Mouse (Mus musculus): ENCODE results near the gene Shroom3.

Gene Shroom3

GRCm38 (mm10) chr5:92808503-92809415, 125.5 kb downstream of the Shroom3 start:
- DNase-seq (ENCODE audit: low spot score): no peak

- no peak for DNase-seq (ENCODE audit: low spot score)
Observed at GRCm38 (mm10) chr5:92809416-92809750, 126.1 kb downstream of the Shroom3 start.

- no peak for DNase-seq (ENCODE audit: low spot score)
Observed at GRCm38 (mm10) chr5:92810922-92811533, 127.8 kb downstream of the Shroom3 start.

- DNase-seq (ENCODE audit: low spot score): no peak
Observed at GRCm38 (mm10) chr5:92811761-92812160, 128.5 kb downstream of the Shroom3 start.

- no peak for DNase-seq (ENCODE audit: low spot score)
Observed at GRCm38 (mm10) chr5:92812936-92813335, 129.7 kb downstream of the Shroom3 start.

- no peak for DNase-seq (ENCODE audit: low spot score)
Observed at GRCm38 (mm10) chr5:92813562-92813961, 130.3 kb downstream of the Shroom3 start.

GRCm38 (mm10) chr5:92814621-92815020, 131.4 kb downstream of the Shroom3 start:
- no peak for DNase-seq (ENCODE audit: low spot score)

- no peak for DNase-seq (ENCODE audit: low spot score)
Observed at GRCm38 (mm10) chr5:92817122-92817822, 134.0 kb downstream of the Shroom3 start.

GRCm38 (mm10) chr5:92821370-92821769, 138.1 kb downstream of the Shroom3 start:
- DNase-seq (ENCODE audit: low spot score): no peak

GRCm38 (mm10) chr5:92823495-92823894, 140.3 kb downstream of the Shroom3 start:
- no peak for DNase-seq (ENCODE audit: low spot score)

- DNase-seq (ENCODE audit: low spot score): no peak
Observed at GRCm38 (mm10) chr5:92824304-92825009, 141.2 kb downstream of the Shroom3 start.

- no peak for DNase-seq (ENCODE audit: low spot score)
Observed at GRCm38 (mm10) chr5:92830391-92830790, 147.2 kb downstream of the Shroom3 start.

- DNase-seq (ENCODE audit: low spot score): no peak
Observed at GRCm38 (mm10) chr5:92834513-92834912, 151.3 kb downstream of the Shroom3 start.

GRCm38 (mm10) chr5:92837311-92837710, 154.1 kb downstream of the Shroom3 start:
- DNase-seq (ENCODE audit: low spot score): no peak

- DNase-seq (ENCODE audit: low spot score): no peak
Observed at GRCm38 (mm10) chr5:92838351-92838784, 155.1 kb downstream of the Shroom3 start.

GRCm38 (mm10) chr5:92839314-92839713, 156.1 kb downstream of the Shroom3 start:
- DNase-seq (ENCODE audit: low spot score): no peak

GRCm38 (mm10) chr5:92841474-92841873, 158.2 kb downstream of the Shroom3 start:
- no peak for DNase-seq (ENCODE audit: low spot score)

GRCm38 (mm10) chr5:92842417-92842816, 159.2 kb downstream of the Shroom3 start:
- DNase-seq (ENCODE audit: low spot score): no peak

- no peak for DNase-seq (ENCODE audit: low spot score)
Observed at GRCm38 (mm10) chr5:92842881-92843280, 159.6 kb downstream of the Shroom3 start.

- DNase-seq (ENCODE audit: low spot score): no peak
Observed at GRCm38 (mm10) chr5:92843850-92844785, 160.9 kb downstream of the Shroom3 start.

GRCm38 (mm10) chr5:92849743-92850142, 166.5 kb downstream of the Shroom3 start:
- DNase-seq (ENCODE audit: low spot score): no peak
